Mouse (Mus musculus) ES-Bruce4 (cell line): ENCODE measurements around the gene Olfr1564.

ENCODE experiments used
- CTCF ChIP-seq: IDR thresholded peaks from one replicate; pipeline ENCODE4 v1.8.1; 2011; ENCODE audit warnings: low read depth, low read length
- EP300 ChIP-seq: IDR thresholded peaks from 2 replicates; pipeline ENCODE4 v1.6.1; 2011; ENCODE audit warnings: low read depth, low read length; ENCODE audit not compliant: insufficient read depth
- POLR2A ChIP-seq: IDR thresholded peaks from one replicate; pipeline ENCODE4 v1.8.1; 2011; ENCODE audit warnings: low read length; ENCODE audit not compliant: insufficient read depth

GRCm38 (mm10) chr17:33268907-33269306, 47.4 kb upstream of the Olfr1564 start:
- no peak for TF ChIP-seq CTCF
- no peak for TF ChIP-seq POLR2A
- no peak for TF ChIP-seq EP300
